Mouse (Mus musculus) heart, adult 8-10 months (tissue): ENCODE data around the gene Faap20. TPM values are rescaled to one million over a fixed set of nuclear protein-coding genes. Genes with fewer than 3 reads are reported as not detected.

Experiments
- DNase-seq: peaks from one replicate; pipeline ENCODE4 v3.0.0; 2022; ENCODE audit warnings: low spot score
- total RNA-seq, 4 experiments: library from RNA; stranded (reverse); gene quantifications; 2 replicates each; pipeline ENCODE4 v1.2.4; 2022

Gene Faap20
- total RNA-seq, 4 experiments from 2014 or later, result 12.4 to 17.8 (median 15.9) TPM

DNA sequence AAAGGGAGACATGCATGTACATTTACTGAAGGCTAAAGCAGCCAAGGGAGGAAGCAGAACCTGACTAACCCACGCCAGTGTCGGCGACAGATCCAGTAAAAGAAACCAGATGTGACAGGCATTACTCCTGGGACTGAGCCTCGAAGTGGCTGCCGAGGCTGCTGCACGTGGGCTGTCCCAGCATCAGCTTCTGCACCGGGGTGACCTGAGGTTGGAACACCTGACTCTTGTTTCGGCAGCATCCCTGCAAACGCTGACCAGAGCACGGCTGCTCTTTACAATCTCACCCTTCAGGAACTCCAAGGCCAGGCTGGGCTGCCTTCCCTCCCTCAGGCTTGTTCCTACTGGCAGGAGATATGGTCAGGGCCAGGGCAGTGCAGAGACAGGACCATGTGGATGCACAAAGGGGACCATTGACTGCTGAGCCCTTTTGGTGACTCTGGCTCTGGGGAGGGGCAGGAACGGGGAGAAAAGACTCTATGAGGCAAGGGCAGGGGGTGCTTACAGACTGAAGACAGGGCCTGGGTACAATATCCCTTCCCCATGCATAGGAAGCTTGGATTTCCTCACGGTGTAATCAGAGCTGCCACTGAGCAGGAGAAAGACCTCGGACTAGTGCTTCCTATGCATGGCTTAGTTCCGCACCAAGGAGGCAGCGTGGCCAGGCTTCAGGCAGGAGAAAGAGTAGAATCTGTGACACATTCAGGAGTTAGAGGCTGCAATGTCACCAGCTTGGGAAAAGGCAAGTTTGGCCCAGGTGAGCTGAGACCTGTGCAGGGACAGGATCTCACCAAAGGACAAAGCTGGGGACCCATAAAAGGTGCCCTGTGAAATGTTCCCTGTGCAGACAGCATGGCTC is 35.1 kb downstream of the Faap20 start:
- no peak for DNase-seq

GRCm38 (mm10) chr4:155286090-155286489 is 36.5 kb downstream of the Faap20 start:
- DNase-seq, result no peak

GRCm38 (mm10) chr4:155287713-155288112 is 38.1 kb downstream of the Faap20 start:
- no peak for DNase-seq

DNA sequence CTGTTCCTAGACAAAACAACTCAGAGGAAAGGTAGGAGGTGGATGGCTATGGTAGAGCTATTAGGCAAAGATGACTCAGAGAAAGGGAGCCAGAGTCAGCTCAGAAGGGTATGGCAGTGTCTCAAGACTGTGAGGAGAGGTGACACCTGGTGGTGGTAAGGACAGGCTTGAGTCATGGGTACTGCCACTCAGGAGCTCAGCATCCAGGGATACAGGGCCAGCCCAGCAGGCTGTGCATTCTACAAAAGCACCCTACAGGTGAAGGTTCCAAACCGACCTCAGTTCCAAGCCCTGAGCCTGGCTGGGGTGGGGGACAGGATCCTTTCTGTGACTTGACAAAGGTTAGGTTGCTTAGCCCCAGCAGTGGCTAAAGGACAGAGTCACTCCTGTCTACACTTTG is 39.0 kb downstream of the Faap20 start:
- DNase-seq, result no peak

DNA sequence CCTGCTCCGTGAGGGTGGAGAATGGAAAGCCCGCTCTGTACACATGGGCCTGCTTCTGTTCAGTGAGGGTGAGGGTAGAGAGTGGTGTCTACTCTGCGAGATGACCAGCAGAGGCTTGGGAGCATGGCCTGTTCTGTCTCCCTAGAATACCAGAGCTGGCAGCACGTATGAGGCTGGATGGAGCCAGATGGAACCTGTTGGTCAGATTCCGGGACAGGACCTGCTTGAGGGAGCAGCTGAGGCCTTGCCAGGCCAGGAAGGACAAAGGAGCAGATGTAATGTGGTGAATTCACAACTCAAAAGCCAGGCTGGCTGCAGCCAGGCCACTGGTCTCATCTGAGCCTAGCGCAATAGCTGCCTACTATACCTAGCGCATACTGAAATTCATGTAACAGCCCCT is 40.4 kb downstream of the Faap20 start:
- no peak for DNase-seq

GRCm38 (mm10) chr4:155292863-155293262 is 43.3 kb downstream of the Faap20 start:
- DNase-seq, result no peak

DNA sequence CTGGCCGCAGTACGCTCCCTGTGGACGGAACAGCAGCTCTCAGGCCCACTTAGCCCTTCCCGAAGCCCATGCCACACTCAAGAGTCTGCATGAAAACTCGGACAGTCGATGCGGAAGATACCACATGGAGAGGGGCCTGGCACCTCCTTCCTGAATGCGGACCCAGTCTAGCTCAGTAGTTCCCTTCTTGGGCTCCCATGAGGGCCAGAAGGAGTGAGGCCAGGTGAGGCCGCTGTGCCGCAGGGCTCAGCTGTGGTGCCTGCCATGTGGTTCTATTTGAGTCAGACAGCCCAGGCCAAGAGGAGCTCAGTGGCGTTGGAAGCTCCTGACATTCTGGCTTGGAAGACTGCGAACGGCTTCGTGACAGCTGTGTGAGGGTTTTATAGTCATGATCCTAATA is 44.8 kb downstream of the Faap20 start:
- no peak for DNase-seq

- no peak for DNase-seq
Measured at GRCm38 (mm10) chr4:155295026-155295590, 45.5 kb downstream of the Faap20 start.

- no peak for DNase-seq
Measured at GRCm38 (mm10) chr4:155295996-155296395, 46.4 kb downstream of the Faap20 start.

DNA sequence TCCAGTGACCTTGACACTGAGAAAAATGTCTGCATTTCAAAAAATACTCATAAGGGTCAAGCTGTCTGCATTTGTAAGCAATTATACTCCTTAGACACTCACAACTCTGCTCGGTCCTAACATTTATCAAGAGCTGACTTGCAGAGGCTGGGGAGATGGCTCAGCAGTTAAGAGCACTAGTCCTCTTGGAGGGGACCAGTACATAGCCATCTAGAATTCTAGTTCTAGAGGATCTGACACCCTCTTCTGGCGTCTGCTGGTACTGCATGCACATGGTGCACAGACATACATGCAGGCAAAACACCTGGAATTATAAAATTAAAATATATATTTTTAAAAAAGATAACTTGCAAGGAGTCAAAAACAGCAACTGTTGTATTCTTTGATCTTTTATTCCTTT is 47.5 kb downstream of the Faap20 start:
- DNase-seq, result no peak

DNA sequence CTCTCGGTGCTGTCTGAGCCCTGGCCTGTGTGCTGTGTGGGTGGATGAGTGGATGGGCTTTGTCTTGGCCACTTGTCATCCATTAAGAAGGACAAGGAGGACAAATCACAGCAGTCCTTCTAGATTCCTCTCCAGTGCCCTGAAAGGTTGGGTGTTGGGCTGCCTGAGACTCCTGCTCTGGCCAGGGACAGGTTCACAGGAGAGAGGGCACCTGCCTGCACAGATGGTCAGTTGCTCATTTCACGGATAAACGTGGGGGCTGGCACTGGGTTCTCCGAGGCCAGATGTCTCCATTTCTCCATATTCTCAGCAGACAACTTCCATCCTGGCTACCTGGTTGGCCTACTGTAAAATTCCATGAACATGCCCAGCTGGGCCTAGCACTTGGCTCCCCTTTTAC is 49.2 kb downstream of the Faap20 start:
- DNase-seq, result no peak

- DNase-seq, result no peak
Measured at GRCm38 (mm10) chr4:155300421-155301097, 51.0 kb downstream of the Faap20 start.

- no peak for DNase-seq
Measured at GRCm38 (mm10) chr4:155301098-155301447, 51.5 kb downstream of the Faap20 start.

GRCm38 (mm10) chr4:155301965-155302364 is 52.4 kb downstream of the Faap20 start:
- DNase-seq, result no peak

DNA sequence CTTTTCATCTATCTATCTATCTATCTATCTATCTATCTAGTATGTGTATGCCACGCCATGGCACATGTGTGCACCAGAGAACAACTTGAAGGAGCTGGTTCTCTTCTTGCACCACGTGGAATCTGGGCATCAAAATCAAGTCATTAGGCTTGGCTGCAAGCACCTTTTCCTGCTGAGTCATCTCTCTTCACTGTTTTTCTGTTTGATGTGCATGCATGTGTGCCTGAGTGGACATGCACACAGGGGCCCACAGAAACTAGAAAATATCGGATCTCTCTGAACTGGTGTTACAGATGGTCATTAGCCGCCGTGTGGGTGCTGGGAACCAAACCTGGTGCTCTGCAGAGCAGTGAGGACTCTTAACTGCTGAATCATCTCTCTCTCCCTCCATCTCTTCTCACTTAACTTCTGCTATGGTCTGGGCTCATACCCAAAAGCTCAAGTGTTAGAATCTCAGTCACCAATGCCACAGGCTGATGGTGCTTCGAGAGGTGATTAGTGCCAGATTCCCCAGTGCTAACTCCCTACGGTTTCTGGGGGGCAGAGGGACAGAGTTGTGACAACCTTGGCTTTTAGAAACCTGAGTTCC is 55.0 kb downstream of the Faap20 start:
- no peak for DNase-seq

- no peak for DNase-seq
Measured at GRCm38 (mm10) chr4:155305531-155306031, 56.0 kb downstream of the Faap20 start.

Other genes with a start within 250 kb of the Faap20 start
- under 1 TPM in 1 of 4 experiments, not detected in 3; 0.06 TPM for gene Plch2, start 193.0 kb upstream of the Faap20 start, total RNA-seq
- 10 to 100 TPM; 18.5 to 26.0 (median 22.6) TPM for gene Pex10, start 182.8 kb upstream of the Faap20 start, total RNA-seq
- gene Rer1, start 163.4 kb upstream of the Faap20 start, total RNA-seq, result 10 to 100 TPM; 64.2 to 73.4 (median 68.4) TPM
- gene Morn1, start 163.2 kb upstream of the Faap20 start, total RNA-seq, result 1 to 10 TPM in 3 of 4 experiments, under 1 TPM in 1; 0.60 to 4.4 (median 1.8) TPM
- gene Ski, start 27.2 kb upstream of the Faap20 start, total RNA-seq, result 10 to 100 TPM; 44.5 to 53.3 (median 49.0) TPM
- gene Prkcz, start 111.6 kb downstream of the Faap20 start, total RNA-seq, result 1 to 10 TPM; 4.1 to 7.8 (median 5.5) TPM
- not detected for gene Gabrd, start 148.3 kb downstream of the Faap20 start, total RNA-seq
- gene Cfap74, start 159.4 kb downstream of the Faap20 start, total RNA-seq, result under 1 TPM; 0.19 to 0.38 (median 0.27) TPM
- gene Tmem52, start 219.3 kb downstream of the Faap20 start, total RNA-seq, result 1 to 10 TPM; 4.2 to 9.6 (median 6.2) TPM
- gene Gnb1, start 241.6 kb downstream of the Faap20 start, total RNA-seq, result 100 to 1,000 TPM; 136 to 150 (median 142) TPM